Mouse (Mus musculus): ENCODE measurements around the gene Cdc45. TPM values are rescaled to one million over a fixed set of nuclear protein-coding genes. Genes with fewer than 3 reads are reported as not detected.

The Cdc45 gene
- total RNA-seq, 1 experiment from 2014 or later, result 65.1 TPM

- ATAC-seq (replicated peaks; ENCODE audit: low read depth, poor library complexity, severe bottlenecking), result no peak
These were observed 73.5 kb downstream of the Cdc45 start for GRCm38 (mm10) chr16:18738303-18738702.

- peak; percentile 83 for ATAC-seq (replicated peaks; ENCODE audit: low read depth, poor library complexity, severe bottlenecking)
These were observed 78.5 kb downstream of the Cdc45 start for GRCm38 (mm10) chr16:18733100-18733956.

- ATAC-seq (replicated peaks; ENCODE audit: low read depth, poor library complexity, severe bottlenecking), result no peak
These were observed 81.1 kb downstream of the Cdc45 start for GRCm38 (mm10) chr16:18730640-18731039.

Other genes starting within 250 kb of the Cdc45 start
- gene Tbx1, start 221.3 kb downstream of the Cdc45 start, total RNA-seq (2017), result not detected in 2 replicates
- gene Gp1bb, start 189.6 kb downstream of the Cdc45 start, total RNA-seq (2017), result 7.3 and 12.1 TPM in 2 replicates
- gene Gm49601, start 185.6 kb downstream of the Cdc45 start, total RNA-seq (2017), result 1.8 TPM in 1 of 2 replicates, not detected in the other
- 0.37 TPM in 1 of 2 replicates, not detected in the other for gene Sept5, start 182.0 kb downstream of the Cdc45 start, total RNA-seq (2017)
- not detected in 2 replicates for gene Cldn5, start 35.1 kb downstream of the Cdc45 start, total RNA-seq (2017)
- gene Ufd1, start 208 bp downstream of the Cdc45 start, total RNA-seq (2017), result 48.2 and 70.9 TPM in 2 replicates
- 26.1 and 34.9 TPM in 2 replicates for gene 2510002D24Rik, start 24.6 kb upstream of the Cdc45 start, total RNA-seq (2017)
- gene Gm28539, start 24.6 kb upstream of the Cdc45 start, total RNA-seq (2017), result not detected in 2 replicates
- gene Mrpl40, start 64.9 kb upstream of the Cdc45 start, total RNA-seq (2017), result 105 and 109 TPM in 2 replicates
- 95.4 and 106 TPM in 2 replicates for gene Hira, start 65.0 kb upstream of the Cdc45 start, total RNA-seq (2017)

All from common myeloid progenitor, adult 5-6 weeks (primary cell).